Mouse (Mus musculus) liver, embryonic 11.5 days (tissue): ENCODE measurements around the gene A930017K11Rik. TPM values are rescaled to one million over a fixed set of nuclear protein-coding genes. Genes with fewer than 3 reads are reported as not detected.

ENCODE experiments used
- ATAC-seq: fragments of 200-750 bp; cut with Nextera tagmentation; replicated peaks from 2 replicates; pipeline ENCODE4 v1.8.0; 2017; ENCODE audit warnings: moderate number of reproducible peaks, mild to moderate bottlenecking, moderate TSS enrichment, moderate library complexity; ENCODE audit not compliant: low FRiP score
- DNase-seq: peaks from one replicate; pipeline ENCODE4 v3.0.0-alpha.2; 2017; ENCODE audit warnings: low spot score
- H3K27ac ChIP-seq: fragments of 300-500 bp; sonication (generic); 2 replicates; pipeline ENCODE4 v1.5.1; 2014; ENCODE audit warnings: mild to moderate bottlenecking, low read depth, low read length, control low read depth
- H3K27me3 ChIP-seq: fragments of 300-500 bp; sonication (generic); replicated peaks from 2 replicates; pipeline ENCODE4 v1.6.1; 2014; ENCODE audit warnings: low read length, mixed read lengths; ENCODE audit not compliant: control insufficient read depth, insufficient read depth
- H3K36me3 ChIP-seq: fragments of 300-500 bp; sonication (generic); 2 replicates; pipeline ENCODE4 v1.6.1; 2014; ENCODE audit warnings: mild to moderate bottlenecking, low read length, moderate library complexity, mixed read lengths; ENCODE audit not compliant: control insufficient read depth, insufficient read depth
- H3K4me1 ChIP-seq: fragments of 300-500 bp; sonication (generic); replicated peaks from 2 replicates; pipeline ENCODE4 v1.6.1; 2014; ENCODE audit warnings: low read length, mixed read lengths; ENCODE audit not compliant: control insufficient read depth, insufficient read depth
- H3K4me2 ChIP-seq: fragments of 300-500 bp; sonication (generic); 2 replicates; pipeline ENCODE4 v1.6.1; 2014; ENCODE audit warnings: mild to moderate bottlenecking, control low read depth, moderate library complexity
- H3K4me3 ChIP-seq: fragments of 300-500 bp; sonication (generic); 2 replicates; pipeline ENCODE4 v1.5.1; 2014; ENCODE audit warnings: low read depth, low read length, control low read depth
- H3K9ac ChIP-seq: fragments of 300-500 bp; sonication (generic); 2 replicates; pipeline ENCODE4 v1.6.1; 2014; ENCODE audit warnings: low read depth, low read length, control low read depth
- H3K9me3 ChIP-seq: fragments of 300-500 bp; sonication (generic); 2 replicates; pipeline ENCODE4 v1.6.1; 2016; ENCODE audit warnings: low read length, inconsistent platforms, mixed read lengths; ENCODE audit not compliant: control insufficient read depth
- WGBS: fragments of 180-500 bp; shearing (Covaris S2); extraction: QIAGEN DNeasy Blood & Tissue Kit; methylation state at CpG from one replicate; pipeline ENCODE4 v1.1.7; 2014; 5-methylcytosine and 5-hydroxymethylcytosine counted together
- polyA plus RNA-seq: library from polyadenylated mRNA; unstranded; fragments of >200 nt; fragmentation: Nextera tagmentation; extraction: Ambion mirVana; gene quantifications from 2 replicates; pipeline ENCODE4 v1.2.1, GENCODE M21; 2014

A930017K11Rik gene
- polyA plus RNA-seq, 1 experiment from 2014 or later: 0.85 TPM

DNA sequence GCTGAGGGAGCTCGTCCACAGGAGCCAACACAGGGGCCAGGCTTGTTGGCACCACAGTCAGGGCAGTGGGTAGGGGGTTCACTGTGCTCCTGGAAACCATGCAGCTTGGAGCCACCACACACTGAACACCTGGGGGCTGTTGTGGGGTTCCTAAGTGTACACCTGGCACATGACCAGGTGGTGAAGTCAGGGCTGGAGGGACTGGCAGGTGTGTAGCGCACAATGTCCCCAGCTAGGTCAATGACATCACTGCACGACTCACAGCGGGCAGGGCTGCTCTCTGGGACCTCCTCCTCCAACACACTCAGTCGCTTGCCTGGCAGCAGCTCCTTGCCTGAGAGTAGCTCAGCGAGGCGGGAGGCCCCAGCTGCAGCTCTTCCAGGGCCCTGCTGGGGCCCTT is 11.9 kb upstream of the A930017K11Rik start:
- H3K9ac ChIP-seq: no peak overlapping the region
- no peaks in the 10 kb centered on the region for H3K9me3 ChIP-seq
- WGBS: 81% methylated on average over 7 of the region's 7 CpGs
- no peak overlapping the region for H3K27ac ChIP-seq
- no peak overlapping the region for H3K4me3 ChIP-seq
- ATAC-seq (no peak), DNase-seq (no peak)
- peaks cover 34% of the 10 kb centered on the region for H3K4me1 ChIP-seq
- no peaks in the 10 kb centered on the region for H3K27me3 ChIP-seq
- no peak overlapping the region for H3K4me2 ChIP-seq
- H3K36me3 ChIP-seq: peaks cover 11% of the 10 kb centered on the region

DNA sequence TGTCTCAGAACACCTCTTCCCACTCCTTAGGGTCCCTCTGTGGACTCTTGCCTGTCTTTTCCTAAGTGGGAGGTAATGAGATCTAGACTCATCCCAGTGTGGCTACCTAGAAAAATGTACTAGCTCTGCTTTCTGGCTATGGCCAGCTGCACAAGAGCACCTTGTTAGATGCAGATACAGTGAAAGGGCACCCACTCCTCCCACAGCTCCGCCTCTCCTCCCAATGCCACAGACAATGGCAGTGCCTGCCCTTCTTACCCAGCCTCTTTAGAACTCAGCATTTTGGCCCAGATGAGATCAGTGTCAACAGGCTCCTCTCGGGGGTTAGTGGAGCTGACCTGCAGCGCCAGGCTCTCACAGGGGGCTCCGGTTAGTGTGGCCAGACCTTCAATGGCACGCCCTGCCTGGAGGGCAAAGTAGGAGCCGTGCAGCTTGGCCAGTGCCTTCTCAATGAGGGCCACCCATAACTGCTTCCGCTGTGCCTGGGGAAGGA is 10.1 kb upstream of the A930017K11Rik start:
- peaks cover 24% of the 10 kb centered on the region for H3K4me1 ChIP-seq
- H3K9ac ChIP-seq: peak overlapping the region; percentile 39; the same call in 1 of the 2 replicates
- no peaks in the 10 kb centered on the region for H3K27me3 ChIP-seq
- peak overlapping the region; percentile 76 for H3K27ac ChIP-seq
- no peaks in the 10 kb centered on the region for H3K9me3 ChIP-seq
- ATAC-seq (no peak), DNase-seq (no peak)
- peaks cover 13% of the 10 kb centered on the region for H3K36me3 ChIP-seq
- 86% methylated on average over 7 of the region's 7 CpGs for WGBS
- peak overlapping the region; percentile 40; the same call in 1 of the 2 replicates for H3K4me2 ChIP-seq
- no peak overlapping the region for H3K4me3 ChIP-seq

GRCm38 (mm10) chr17:25961566-25961965 is 9.2 kb upstream of the A930017K11Rik start:
- DNase-seq (no peak), ATAC-seq (peak; percentile 96)
- WGBS: 67% methylated on average over 5 of the region's 5 CpGs
- Histone ChIP-seq H3K9me3 (no peaks in the 10 kb centered on the region), H3K4me2 (peak overlapping the region; percentile 40), H3K27ac (peak overlapping the region; percentile 76), H3K4me1 (peaks cover 24% of the 10 kb centered on the region), H3K27me3 (no peaks in the 10 kb centered on the region), H3K4me3 (no peak overlapping the region), H3K9ac (peak overlapping the region; percentile 39), H3K36me3 (peaks cover 13% of the 10 kb centered on the region)

DNA sequence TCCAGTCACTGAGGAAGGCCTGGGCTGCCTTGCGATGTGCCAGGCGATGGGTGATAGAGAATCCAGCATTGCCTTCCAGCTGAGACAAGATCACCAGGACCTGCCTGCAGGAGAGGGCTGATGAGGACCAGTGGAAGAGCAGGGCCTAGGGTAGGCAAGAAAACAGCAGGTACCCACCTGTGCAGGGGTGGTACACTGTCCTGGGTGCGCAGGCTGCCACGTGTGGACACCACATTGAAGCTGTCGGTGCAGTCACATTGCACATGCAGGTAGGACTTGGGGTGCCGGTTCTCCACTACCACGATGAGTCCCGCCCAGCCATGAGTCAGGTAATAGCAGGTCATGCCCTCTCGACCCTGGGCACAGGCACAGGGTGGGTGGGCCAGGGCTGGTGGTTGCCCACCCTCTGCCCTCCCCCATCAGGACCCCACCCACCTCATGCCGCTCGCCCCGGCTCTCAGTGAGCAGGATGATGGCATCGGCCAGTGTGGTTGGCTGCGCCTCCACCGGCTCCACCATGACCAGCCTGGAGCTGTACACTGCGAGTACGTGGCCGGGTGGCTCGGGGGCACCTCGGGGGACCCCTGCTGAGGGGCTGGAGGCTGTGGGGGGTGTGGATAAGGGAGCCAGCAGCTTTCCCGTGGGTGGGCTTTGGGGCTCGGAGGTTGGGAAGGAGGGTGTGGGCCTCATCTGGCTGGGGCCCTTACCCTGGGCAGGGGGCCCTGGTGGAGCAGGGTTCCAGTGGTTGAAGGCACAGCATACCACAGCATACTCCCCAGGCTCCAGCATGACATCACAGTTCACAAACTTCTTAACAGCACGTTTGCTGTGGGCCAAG is 7.5 kb upstream of the A930017K11Rik start:
- H3K9ac ChIP-seq: no peak overlapping the region
- DNase-seq (no peak), ATAC-seq (no peak)
- 92% methylated on average over 23 of the region's 23 CpGs for WGBS
- H3K9me3 ChIP-seq: no peaks in the 10 kb centered on the region
- no peak overlapping the region for H3K4me3 ChIP-seq
- H3K27me3 ChIP-seq: no peaks in the 10 kb centered on the region
- no peak overlapping the region for H3K27ac ChIP-seq
- peaks cover 24% of the 10 kb centered on the region for H3K4me1 ChIP-seq
- H3K4me2 ChIP-seq: no peak overlapping the region
- peaks cover 9% of the 10 kb centered on the region for H3K36me3 ChIP-seq

DNA sequence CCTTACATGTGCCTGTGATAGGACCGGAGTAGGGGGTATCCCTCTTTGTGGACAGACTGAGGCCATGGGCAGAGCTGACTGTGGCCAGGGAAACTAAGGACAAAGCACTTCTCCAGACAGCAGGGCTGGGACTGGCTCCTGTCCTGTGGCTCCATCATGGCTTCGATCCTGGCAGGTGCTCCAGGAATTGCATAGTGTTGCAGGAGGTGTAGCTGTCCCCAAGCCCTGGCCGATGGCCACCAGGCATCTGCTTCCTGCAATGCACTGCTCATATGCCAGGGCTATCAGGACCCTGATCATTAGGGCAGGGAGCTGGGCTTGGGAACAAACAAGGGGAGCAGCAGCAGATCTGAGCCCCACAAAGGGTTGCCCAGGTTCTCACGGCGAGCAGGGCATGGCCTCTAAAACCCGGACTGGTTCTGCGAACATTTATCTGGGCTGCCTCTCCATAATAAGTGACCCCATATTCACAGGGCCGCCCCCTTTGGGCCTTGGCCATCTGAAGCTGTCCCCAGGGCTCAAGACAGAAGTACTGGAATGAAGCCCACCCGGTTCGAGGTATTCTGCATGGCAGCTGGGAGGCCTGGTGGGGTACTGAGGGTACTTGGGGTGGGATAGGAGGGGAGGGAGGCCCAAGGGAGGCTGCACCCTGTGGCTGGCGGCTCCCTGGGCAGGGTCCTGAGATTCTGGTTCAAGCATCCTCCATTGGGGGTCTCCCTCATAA is 6.6 kb upstream of the A930017K11Rik start:
- Histone ChIP-seq H3K4me3 (no peak overlapping the region), H3K9ac (no peak overlapping the region), H3K9me3 (no peaks in the 10 kb centered on the region), H3K4me2 (no peak overlapping the region), H3K4me1 (peaks cover 24% of the 10 kb centered on the region), H3K36me3 (peaks cover 8% of the 10 kb centered on the region), H3K27ac (no peak overlapping the region), H3K27me3 (0 out of 2 replicates have a peak, but pooled peaks cover 3% of the 10 kb centered on the region)
- DNase-seq (no peak), ATAC-seq (no peak)
- 91% methylated on average over 11 of the region's 11 CpGs for WGBS

- no peak overlapping the region for H3K27ac ChIP-seq
- no peak overlapping the region for H3K4me3 ChIP-seq
- no peak for DNase-seq
- no peak overlapping the region for H3K9ac ChIP-seq
- H3K36me3 ChIP-seq: peaks cover 5% of the 10 kb centered on the region; the same call in 1 of the 2 replicates
- no peaks in the 10 kb centered on the region for H3K9me3 ChIP-seq
- WGBS: 85% methylated on average over 14 of the region's 14 CpGs
- H3K4me2 ChIP-seq: no peak overlapping the region
- peaks cover 24% of the 10 kb centered on the region for H3K4me1 ChIP-seq
- ATAC-seq: no peak
- peaks cover 14% of the 10 kb centered on the region for H3K27me3 ChIP-seq
These were observed 5.3 kb upstream of the A930017K11Rik start for GRCm38 (mm10) chr17:25957586-25958051.

DNA sequence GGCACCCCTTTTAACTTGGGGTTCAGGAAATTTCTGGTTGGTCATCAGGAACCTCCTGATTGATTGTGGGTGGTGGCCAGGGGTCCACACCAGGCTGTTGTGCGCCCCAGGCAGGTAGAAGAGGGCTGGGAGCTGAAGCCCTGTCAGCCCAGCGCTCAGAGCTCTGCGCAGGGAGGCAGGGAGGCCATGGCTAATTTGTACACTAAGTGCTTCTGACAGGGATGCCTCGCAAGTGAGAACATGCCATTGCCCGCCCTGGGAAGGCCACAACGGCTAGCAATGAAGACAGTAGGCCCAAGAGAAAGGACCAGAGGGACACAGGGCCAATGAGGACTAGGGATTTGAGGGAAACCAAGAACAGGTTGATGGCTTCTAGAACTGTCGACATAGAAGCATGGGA is 4.3 kb upstream of the A930017K11Rik start:
- H3K9me3 ChIP-seq: no peaks in the 10 kb centered on the region
- H3K4me1 ChIP-seq: peaks cover 21% of the 10 kb centered on the region
- ATAC-seq (no peak), DNase-seq (no peak)
- H3K36me3 ChIP-seq: peaks cover 5% of the 10 kb centered on the region; the same call in 1 of the 2 replicates
- H3K9ac ChIP-seq: no peak overlapping the region
- no peak overlapping the region for H3K4me2 ChIP-seq
- no peak overlapping the region for H3K27ac ChIP-seq
- no peak overlapping the region for H3K4me3 ChIP-seq
- 88% methylated on average over 7 of the region's 7 CpGs for WGBS
- H3K27me3 ChIP-seq: peaks cover 24% of the 10 kb centered on the region

DNA sequence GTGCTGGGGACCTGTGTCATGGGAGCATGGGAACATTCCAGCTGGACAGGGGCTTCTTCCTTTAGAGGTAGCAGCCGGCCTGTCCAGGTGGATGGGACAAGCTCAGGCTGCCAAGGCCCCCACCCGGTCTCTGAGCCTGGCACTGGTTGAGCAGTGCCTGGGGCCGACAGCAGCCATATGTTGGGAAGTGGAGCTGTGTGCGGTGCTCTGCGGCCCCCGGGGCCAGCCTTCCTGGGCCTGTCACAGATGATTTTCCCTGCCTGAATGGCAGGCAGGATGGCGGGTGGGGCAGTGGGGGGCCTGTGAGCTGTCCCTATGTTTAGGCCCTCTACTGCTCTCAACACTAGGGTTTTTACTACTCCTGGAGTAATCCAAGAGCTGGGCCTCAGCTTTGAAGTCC is 3.8 kb upstream of the A930017K11Rik start:
- H3K36me3 ChIP-seq: peaks cover 5% of the 10 kb centered on the region; the same call in 1 of the 2 replicates
- WGBS: 74% methylated on average over 7 of the region's 7 CpGs
- H3K4me3 ChIP-seq: no peak overlapping the region
- H3K27ac ChIP-seq: no peak overlapping the region
- ATAC-seq (no peak), DNase-seq (no peak)
- H3K9ac ChIP-seq: no peak overlapping the region
- H3K27me3 ChIP-seq: peaks cover 28% of the 10 kb centered on the region
- no peak overlapping the region for H3K4me2 ChIP-seq
- H3K4me1 ChIP-seq: peaks cover 21% of the 10 kb centered on the region
- H3K9me3 ChIP-seq: no peaks in the 10 kb centered on the region
